Mouse (Mus musculus): Measurements from ENCODE around the gene 4930544G11Rik. TPM values are rescaled to one million over a fixed set of nuclear protein-coding genes. Genes with fewer than 3 reads are reported as not detected.

4930544G11Rik gene
- total and polyA plus RNA-seq, 3 experiments = not detected

DNA sequence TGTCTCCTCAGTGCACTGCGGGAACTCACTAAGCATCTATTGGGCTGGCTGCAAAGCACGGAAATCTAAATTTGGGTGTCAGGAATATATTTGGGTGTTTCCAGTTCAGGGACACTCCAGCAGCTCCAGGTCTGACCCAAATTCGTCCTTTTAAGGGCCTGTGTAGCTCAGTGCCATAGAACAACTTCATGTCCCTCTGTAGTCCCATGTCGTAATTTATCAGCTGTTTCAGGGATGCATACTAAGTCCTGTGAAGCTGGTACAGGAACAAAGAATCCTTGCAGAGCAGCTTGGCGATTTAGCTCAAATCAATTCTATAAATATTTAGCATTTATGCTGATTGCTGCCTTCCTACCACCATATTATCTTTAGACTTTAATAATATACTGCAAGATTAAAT, 37.0 kb upstream of the 4930544G11Rik start:
- dilution Hi-C loops (cut with MboI; ENCODE audit: extremely low pct_ligation_motif_present, extremely low pct_unique_long_range_greater_than_20kb, low sequenced_read_pairs) (no loop called here), in situ Hi-C loops (cut with MboI; ENCODE audit: low pct_ligation_motif_present, low pct_unique_long_range_greater_than_20kb, low sequenced_read_pairs) (no loop called here)
- H3K27ac ChIP-seq (ENCODE audit: insufficient read depth, low read depth) = no peak overlapping the region
- no peak overlapping the region for H3K4me3 ChIP-seq (replicated peaks in 1 of 3; ENCODE audit: low read depth in 2 of 3, low read length in 2 of 3, poor library complexity in 1 of 3)
- no peaks in the 10 kb centered on the region for H3K9me3 ChIP-seq (replicated peaks; ENCODE audit: low read length)
- H3K9ac ChIP-seq (ENCODE audit: insufficient read depth, low read depth) = no peak overlapping the region
- no peak overlapping the region for H3K4me2 ChIP-seq (ENCODE audit: insufficient read depth, low read depth, poor library complexity, severe bottlenecking)
- TF ChIP-seq MAZ (IDR thresholded peaks at IDR 0.05; ENCODE audit: low read depth, low read length) = no peak
- no peaks in the 10 kb centered on the region for H3K4me1 ChIP-seq (ENCODE audit: control insufficient read depth in 1 of 2, insufficient read depth in 2 of 2)
- no peak for DNase-seq (ENCODE audit: extremely low read depth)
- no peaks in the 10 kb centered on the region for H3K79me2 ChIP-seq (replicated peaks; ENCODE audit: control insufficient read depth, extremely low read depth, insufficient read depth, poor library complexity, severe bottlenecking)
- H3K36me3 ChIP-seq (replicated peaks in 1 of 2; ENCODE audit: control insufficient read depth in 1 of 2, insufficient read depth in 1 of 2, low read length in 1 of 2) = no peaks in the 10 kb centered on the region
- no peaks in the 10 kb centered on the region for H3K27me3 ChIP-seq (replicated peaks)

DNA sequence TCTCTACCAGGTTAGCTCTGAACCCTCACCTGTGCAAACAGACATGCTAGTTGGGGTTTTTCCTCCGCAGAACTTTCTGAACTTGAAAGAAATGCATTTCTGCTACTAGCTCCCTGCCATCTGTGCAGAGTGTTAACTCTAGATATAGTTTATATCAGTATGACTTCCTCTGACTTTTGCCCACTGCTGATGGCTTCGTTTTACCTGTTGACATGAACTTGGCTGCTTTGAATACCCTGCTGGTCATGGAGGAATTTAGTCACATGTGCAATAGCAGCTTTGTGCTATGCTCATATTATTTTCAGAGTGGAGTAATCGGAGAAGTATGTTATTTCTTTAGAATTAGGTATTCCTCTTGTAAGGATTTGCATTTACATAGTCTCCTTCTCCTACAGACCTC, 30.7 kb upstream of the 4930544G11Rik start:
- no peak overlapping the region for H3K27ac ChIP-seq (ENCODE audit: insufficient read depth, low read depth)
- dilution Hi-C loops (cut with MboI; ENCODE audit: extremely low pct_ligation_motif_present, extremely low pct_unique_long_range_greater_than_20kb, low sequenced_read_pairs) = no loop called here
- no peaks in the 10 kb centered on the region for H3K36me3 ChIP-seq (replicated peaks in 1 of 2; ENCODE audit: control insufficient read depth in 1 of 2, insufficient read depth in 1 of 2, low read length in 1 of 2)
- H3K9ac ChIP-seq (ENCODE audit: insufficient read depth, low read depth) = no peak overlapping the region
- no peak overlapping the region for H3K4me2 ChIP-seq (ENCODE audit: insufficient read depth, low read depth, poor library complexity, severe bottlenecking)
- H3K79me2 ChIP-seq (replicated peaks; ENCODE audit: control insufficient read depth, extremely low read depth, insufficient read depth, poor library complexity, severe bottlenecking) = no peaks in the 10 kb centered on the region
- no peaks in the 10 kb centered on the region for H3K9me3 ChIP-seq (replicated peaks; ENCODE audit: low read length)
- TF ChIP-seq JUN (IDR thresholded peaks at IDR 0.05; ENCODE audit: insufficient read depth, low read depth, low read length) = no peak
- no peak for TF ChIP-seq E2F4 (IDR thresholded peaks at IDR 0.05; ENCODE audit: insufficient replicate concordance, low read depth, low read length)
- H3K4me1 ChIP-seq (ENCODE audit: control insufficient read depth in 1 of 2, insufficient read depth in 2 of 2) = no peaks in the 10 kb centered on the region
- no peak for DNase-seq (ENCODE audit: extremely low read depth)
- no peaks in the 10 kb centered on the region for H3K27me3 ChIP-seq (replicated peaks)
- in situ Hi-C loops (cut with MboI; ENCODE audit: low pct_ligation_motif_present, low pct_unique_long_range_greater_than_20kb, low sequenced_read_pairs) = no loop called here
- H3K4me3 ChIP-seq (replicated peaks in 1 of 3; ENCODE audit: low read depth in 2 of 3, low read length in 2 of 3, poor library complexity in 1 of 3) = no peak overlapping the region

GRCm38 (mm10) chr6:65923501-65924084, 28.8 kb upstream of the 4930544G11Rik start:
- H3K4me3 ChIP-seq (replicated peaks in 1 of 3; ENCODE audit: low read depth in 2 of 3, low read length in 2 of 3, poor library complexity in 1 of 3) = no peak overlapping the region
- H3K36me3 ChIP-seq (replicated peaks in 1 of 2; ENCODE audit: control insufficient read depth in 1 of 2, insufficient read depth in 1 of 2, low read length in 1 of 2) = no peaks in the 10 kb centered on the region
- dilution Hi-C loops (cut with MboI; ENCODE audit: extremely low pct_ligation_motif_present, extremely low pct_unique_long_range_greater_than_20kb, low sequenced_read_pairs) = no loop called here

GRCm38 (mm10) chr6:65925737-65926333, 26.6 kb upstream of the 4930544G11Rik start:
- in situ Hi-C loops (cut with MboI; ENCODE audit: low pct_ligation_motif_present, low pct_unique_long_range_greater_than_20kb, low sequenced_read_pairs) (no loop called here), dilution Hi-C loops (cut with MboI; ENCODE audit: extremely low pct_ligation_motif_present, extremely low pct_unique_long_range_greater_than_20kb, low sequenced_read_pairs) (no loop called here)
- H3K4me2 ChIP-seq (ENCODE audit: insufficient read depth, low read depth, poor library complexity, severe bottlenecking) = no peak overlapping the region
- H3K36me3 ChIP-seq (replicated peaks in 1 of 2; ENCODE audit: control insufficient read depth in 1 of 2, insufficient read depth in 1 of 2, low read length in 1 of 2) = no peaks in the 10 kb centered on the region
- H3K79me2 ChIP-seq (replicated peaks; ENCODE audit: control insufficient read depth, extremely low read depth, insufficient read depth, poor library complexity, severe bottlenecking) = no peaks in the 10 kb centered on the region
- H3K4me3 ChIP-seq (replicated peaks in 1 of 3; ENCODE audit: low read depth in 2 of 3, low read length in 2 of 3, poor library complexity in 1 of 3) = no peak overlapping the region
- no peak overlapping the region for H3K27ac ChIP-seq (ENCODE audit: insufficient read depth, low read depth)
- DNase-seq (ENCODE audit: extremely low read depth) = no peak
- H3K4me1 ChIP-seq (ENCODE audit: control insufficient read depth in 1 of 2, insufficient read depth in 2 of 2) = peaks cover 2 to 9% of the 10 kb centered on the region in 2 experiments; a peak in 3 of 4 replicates
- H3K9me3 ChIP-seq (replicated peaks; ENCODE audit: low read length) = no peaks in the 10 kb centered on the region
- no peak overlapping the region for H3K9ac ChIP-seq (ENCODE audit: insufficient read depth, low read depth)
- no peaks in the 10 kb centered on the region for H3K27me3 ChIP-seq (replicated peaks)
- TF ChIP-seq ZMIZ1 (IDR thresholded peaks at IDR 0.05; ENCODE audit: low read depth, low read length) (no peak), RCOR1 (conservative IDR thresholded peaks at IDR 0.05; ENCODE audit: low read depth, low read length) (no peak), IRF4 (IDR thresholded peaks at IDR 0.05; ENCODE audit: low read depth, low read length) (no peak), ZNF384 (IDR thresholded peaks at IDR 0.05; ENCODE audit: low read depth, low read length) (no peak), CHD2 (IDR thresholded peaks at IDR 0.05; ENCODE audit: low read length) (no peak), ZKSCAN1 (IDR thresholded peaks at IDR 0.05; ENCODE audit: borderline replicate concordance, low read depth, low read length) (no peak), JUND (conservative IDR thresholded peaks at IDR 0.05; ENCODE audit: low read depth, low read length) (no peak), PAX5 (IDR thresholded peaks at IDR 0.05; ENCODE audit: low read length) (no peak), SMC3 (IDR thresholded peaks at IDR 0.05; ENCODE audit: low read depth, low read length) (no peak), ETS1 (conservative IDR thresholded peaks at IDR 0.05; ENCODE audit: low read depth, low read length) (no peak), USF2 (conservative IDR thresholded peaks at IDR 0.05; ENCODE audit: low read depth, low read length) (no peak), JUN (IDR thresholded peaks at IDR 0.05; ENCODE audit: insufficient read depth, low read depth, low read length) (no peak), UBTF (IDR thresholded peaks at IDR 0.05; ENCODE audit: low read depth, low read length) (no peak)

More at GRCm38 (mm10) chr6:65923501-65924084, 28.8 kb upstream of the 4930544G11Rik start:
- Histone ChIP-seq H3K27ac (ENCODE audit: insufficient read depth, low read depth) (no peak overlapping the region), H3K9ac (ENCODE audit: insufficient read depth, low read depth) (no peak overlapping the region), H3K27me3 (replicated peaks) (no peaks in the 10 kb centered on the region), H3K4me2 (ENCODE audit: insufficient read depth, low read depth, poor library complexity, severe bottlenecking) (no peak overlapping the region), H3K4me1 (ENCODE audit: control insufficient read depth in 1 of 2, insufficient read depth in 2 of 2) (no peaks in the 10 kb centered on the region), H3K79me2 (replicated peaks; ENCODE audit: control insufficient read depth, extremely low read depth, insufficient read depth, poor library complexity, severe bottlenecking) (no peaks in the 10 kb centered on the region), H3K9me3 (replicated peaks; ENCODE audit: low read length) (no peaks in the 10 kb centered on the region)
- in situ Hi-C loops (cut with MboI; ENCODE audit: low pct_ligation_motif_present, low pct_unique_long_range_greater_than_20kb, low sequenced_read_pairs) = no loop called here
- no peak for TF ChIP-seq CHD1 (IDR thresholded peaks at IDR 0.05; ENCODE audit: low read depth, low read length)
- DNase-seq (ENCODE audit: extremely low read depth) = no peak

Measured in CH12.LX (cell line).